Mouse (Mus musculus) brain, embryonic 14.5 days (tissue): ENCODE data around the gene Svep1.

Experiments used
- CTCF ChIP-seq: fragments of 200-500 bp; IDR thresholded peaks from 2 replicates; pipeline ENCODE4 v1.5.1; 2012; ENCODE audit warnings: inconsistent platforms, mild to moderate bottlenecking, moderate library complexity, borderline replicate concordance; ENCODE audit not compliant: insufficient read depth, insufficient read length; ENCODE audit errors: extremely low read depth
- POLR2A ChIP-seq: fragments of 200-500 bp; IDR thresholded peaks from 2 replicates; pipeline ENCODE4 v1.6.1; 2012; ENCODE audit warnings: mild to moderate bottlenecking, inconsistent platforms, borderline replicate concordance; ENCODE audit not compliant: poor library complexity, insufficient read depth, insufficient read length, severe bottlenecking; ENCODE audit errors: extremely low read depth

- TF ChIP-seq CTCF (no peak), POLR2A (no peak)
Measured at GRCm38 (mm10) chr4:58050746-58051145, 155.9 kb downstream of the Svep1 start.
